13 mouse cellular contexts compared by ENCODE assay signal in the genomic region with DNA sequence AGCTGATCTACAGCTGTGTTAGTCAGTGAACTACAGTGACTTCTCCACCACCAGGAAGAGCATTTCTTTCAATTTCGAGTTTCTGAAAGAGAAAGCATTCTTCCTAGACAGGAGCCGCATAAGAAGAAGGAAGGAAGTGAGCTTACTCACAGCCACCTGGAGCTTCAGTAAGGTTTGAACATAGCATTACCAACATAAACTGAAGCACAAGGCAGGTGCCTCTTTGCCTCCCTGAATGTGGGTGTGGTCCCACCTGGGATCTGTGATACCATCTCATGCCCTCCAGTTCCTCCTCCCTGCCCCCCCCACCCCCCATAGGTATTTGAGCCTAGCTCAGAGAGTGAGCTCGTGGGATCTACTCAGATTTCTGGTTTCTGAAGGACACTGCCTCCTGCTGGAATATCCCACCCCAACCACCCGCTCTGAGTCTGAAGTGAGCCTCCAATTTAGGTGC. TPM values are rescaled to one million over a fixed set of nuclear protein-coding genes. Genes with fewer than 3 reads are reported as not detected.
DNase-seq lines count a peak whose midpoint lies in the region; ATAC-seq and TF ChIP-seq lines count a peak whose summit lies in the region.
"Had no signal": no experiment of that assay in that cellular context is flagged by ENCODE, and none has a peak within 500 bp of the region (broad histone marks: within the 10 kb centered on the region; RNA-seq: fewer than 3 reads in every experiment).

No protein-coding gene starts in this region.

- H3K27me3 ChIP-seq in E14TG2a.4 (ENCODE audit: insufficient read depth, low read length), result no peaks in the 10 kb centered on the region
- no peaks in the 10 kb centered on the region for H3K27me3 ChIP-seq in thymus, adult 2 months (ENCODE audit: control insufficient read depth, insufficient read depth, low read length)
- H3K27me3 ChIP-seq: heart, embryonic 13.5 days; Patski had no signal

- H3K9me3 ChIP-seq in E14TG2a.4 (ENCODE audit: low read length), result no peaks in the 10 kb centered on the region
- H3K9me3 ChIP-seq: heart, embryonic 13.5 days had no signal

- no peak for DNase-seq in layer of hippocampus, adult 2 months (ENCODE audit: low spot score in 2 of 2)
- DNase-seq in layer of hippocampus, adult 9-10 months (ENCODE audit: low spot score), result no peak
- DNase-seq in thymus, adult 2 months, result peak; percentile 35
- no peak for DNase-seq in ovary, postnatal 14 days (ENCODE audit: low spot score)
- DNase-seq in kidney, postnatal 4 days, result no peak
- no peak for DNase-seq in lung, postnatal 4 days
- DNase-seq: kidney, adult 8-10 months; lung, postnatal 14 days had no signal

- no peak for TF ChIP-seq POLR2A in thymus, adult 2 months (IDR thresholded peaks at IDR 0.05; ENCODE audit: control insufficient read depth, extremely low read depth, insufficient read depth, low read length, poor library complexity)

- no peak overlapping the region for H3K4me3 ChIP-seq in layer of hippocampus, adult 2 months
- H3K4me3 ChIP-seq in E14TG2a.4 (replicated peaks; ENCODE audit: low read length), result no peak overlapping the region
- no peak overlapping the region for H3K4me3 ChIP-seq in thymus, adult 2 months (ENCODE audit: control insufficient read depth, insufficient read depth, low read length)
- H3K4me3 ChIP-seq: heart, embryonic 13.5 days had no signal

- no peaks in the 10 kb centered on the region for H3K36me3 ChIP-seq in E14TG2a.4 (ENCODE audit: insufficient read depth, low read length)
- H3K36me3 ChIP-seq in thymus, adult 2 months (ENCODE audit: control insufficient read depth, insufficient read depth, low read length), result no peaks in the 10 kb centered on the region
- H3K36me3 ChIP-seq: heart, embryonic 13.5 days had no signal

- no peak overlapping the region for H3K27ac ChIP-seq in layer of hippocampus, adult 2 months
- H3K27ac ChIP-seq in thymus, adult 2 months (ENCODE audit: control insufficient read depth, insufficient read depth, low read length), result peak overlapping the region; percentile 37
- H3K27ac ChIP-seq: heart, embryonic 13.5 days had no signal

- peak; percentile 20; the same call in 1 of the 2 replicates for TF ChIP-seq CTCF in layer of hippocampus, adult 2 months (conservative IDR thresholded peaks at IDR 0.05)
- peak; percentile 22 for TF ChIP-seq CTCF in E14TG2a.4 (conservative IDR thresholded peaks at IDR 0.05; ENCODE audit: low read length)
- TF ChIP-seq CTCF in thymus, adult 2 months (IDR thresholded peaks at IDR 0.05; ENCODE audit: borderline replicate concordance, control insufficient read depth, extremely low read depth, insufficient read depth, low read length, poor library complexity), result no peak

- WGBS in thymus, adult 2 months, result 14% methylated on average over 4 of the region's 4 CpGs

- ATAC-seq in granulocyte monocyte progenitor cell, adult 5-6 weeks (replicated peaks; ENCODE audit: poor library complexity, severe bottlenecking), result peak; percentile 25
- ATAC-seq: forebrain, embryonic 14.5 days; Patski had no signal

- H3K4me1 ChIP-seq in E14TG2a.4 (replicated peaks; ENCODE audit: low read depth, low read length), result peaks cover 63% of the 10 kb centered on the region
- H3K4me1 ChIP-seq in thymus, adult 2 months (replicated peaks; ENCODE audit: control insufficient read depth, insufficient read depth, low read length), result peaks cover 22% of the 10 kb centered on the region

RNA-seq across cellular contexts. Expression of gene Gatad2a, which starts 7.0 kb away (rescaled TPM):
- 10 to 100 TPM; 29.7 to 32.4 TPM for total RNA-seq in layer of hippocampus, adult 2 months (2021)
- 51.7 and 69.2 TPM in 2 replicates for total RNA-seq in granulocyte monocyte progenitor cell, adult 5-6 weeks (2014; fragmentation: Nextera tagmentation)
- total RNA-seq in granulocyte monocyte progenitor cell, adult 5-6 weeks (2017), result 47.5 and 58.2 TPM in 2 replicates
- polyA plus RNA-seq in thymus, adult 2 months (2012; rRNA removed), result 84.5 and 116 TPM in 2 replicates

RNA-seq across cellular contexts. Expression of gene Mau2, which starts 39.3 kb away (rescaled TPM):
- 10 to 100 TPM; 73.6 to 74.3 TPM for total RNA-seq in layer of hippocampus, adult 2 months (2021)
- 29.9 and 34.9 TPM in 2 replicates for total RNA-seq in granulocyte monocyte progenitor cell, adult 5-6 weeks (2014; fragmentation: Nextera tagmentation)
- 27.3 and 29.0 TPM in 2 replicates for total RNA-seq in granulocyte monocyte progenitor cell, adult 5-6 weeks (2017)
- polyA plus RNA-seq in thymus, adult 2 months (2012; rRNA removed), result 186 and 190 TPM in 2 replicates

RNA-seq across cellular contexts. Expression of gene Sugp1, which starts 39.4 kb away (rescaled TPM):
- total RNA-seq in layer of hippocampus, adult 2 months (2021), result 10 to 100 TPM; 56.1 to 56.9 TPM
- 18.4 and 22.6 TPM in 2 replicates for total RNA-seq in granulocyte monocyte progenitor cell, adult 5-6 weeks (2014; fragmentation: Nextera tagmentation)
- 24.3 and 26.0 TPM in 2 replicates for total RNA-seq in granulocyte monocyte progenitor cell, adult 5-6 weeks (2017)
- polyA plus RNA-seq in thymus, adult 2 months (2012; rRNA removed), result 17.8 and 18.1 TPM in 2 replicates
